Mouse (Mus musculus) embryonic fibroblast, embryonic 13.5 days (primary cell): ENCODE results near the gene Rrh.

Experiments used
- CTCF ChIP-seq: IDR thresholded peaks from 2 replicates; pipeline ENCODE4 v1.5.1; 2011; ENCODE audit warnings: mild to moderate bottlenecking, control low read depth, low read length, moderate library complexity, borderline replicate concordance; ENCODE audit not compliant: insufficient read depth
- POLR2A ChIP-seq: IDR thresholded peaks from 2 replicates; pipeline ENCODE4 v1.6.1; 2011; ENCODE audit warnings: low read depth, mild to moderate bottlenecking, control low read depth, low read length, moderate library complexity

GRCm38 (mm10) chr3:129823293-129823692 lies 906 bp upstream of the Rrh start:
- TF ChIP-seq POLR2A (no peak), CTCF (no peak)
